Mouse (Mus musculus) frontal cortex, postnatal 36 days (tissue): ENCODE results near the gene Mrtfb.
A peak's percentile ranks its signal among the peaks of the same experiment; 100 is the strongest.

Source experiments
- DNase-seq, 2 experiments: peaks; one replicate each; pipeline ENCODE4 v3.0.0; 2022; ENCODE audit warnings: low spot score in 2 of 2

Gene Mrtfb

DNA sequence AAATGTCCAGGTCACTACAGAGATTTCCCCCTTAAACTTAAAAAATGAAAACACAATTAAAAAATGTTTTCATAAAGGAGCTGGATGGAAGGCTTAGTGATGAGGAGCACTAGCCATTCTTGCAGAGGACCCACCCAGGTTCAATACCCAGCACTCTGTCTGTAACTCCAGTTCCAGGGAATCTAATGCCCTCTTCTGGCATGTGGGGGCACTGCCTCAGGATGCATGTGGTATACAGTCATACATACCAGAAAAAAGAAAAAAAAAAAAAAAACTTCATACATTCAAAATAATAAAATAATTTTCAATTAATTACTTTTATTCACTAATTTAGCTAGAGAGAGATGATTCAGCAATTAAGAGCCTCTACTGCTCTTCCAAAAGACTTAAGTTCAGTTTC, 95.0 kb downstream of the Mrtfb start:
- no peak for DNase-seq

GRCm38 (mm10) chr16:13353927-13354326, 97.6 kb downstream of the Mrtfb start:
- DNase-seq, result no peak

DNA sequence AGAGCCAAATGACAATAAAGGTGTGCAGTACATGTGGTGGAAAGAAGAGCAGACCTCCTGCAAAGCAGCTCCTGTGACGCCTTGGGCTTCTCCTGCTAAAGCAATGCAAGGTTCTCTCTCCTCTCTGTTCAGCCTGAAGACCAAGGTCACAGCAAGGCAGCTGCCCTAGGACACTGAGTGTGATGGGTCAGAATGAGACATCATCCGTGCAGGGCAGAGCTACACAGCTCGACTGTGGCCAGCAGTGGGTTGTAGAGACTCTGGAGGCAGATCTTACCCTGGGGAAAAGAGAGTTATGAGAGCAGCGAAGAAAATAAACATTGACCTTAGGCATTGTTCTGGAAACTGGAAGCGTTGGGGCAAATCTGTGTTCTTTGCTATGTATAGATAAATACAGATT, 98.2 kb downstream of the Mrtfb start:
- no peak for DNase-seq

- peak; percentile 84 to 91 for DNase-seq
Measured at GRCm38 (mm10) chr16:13357806-13358679, 101.8 kb downstream of the Mrtfb start.

DNA sequence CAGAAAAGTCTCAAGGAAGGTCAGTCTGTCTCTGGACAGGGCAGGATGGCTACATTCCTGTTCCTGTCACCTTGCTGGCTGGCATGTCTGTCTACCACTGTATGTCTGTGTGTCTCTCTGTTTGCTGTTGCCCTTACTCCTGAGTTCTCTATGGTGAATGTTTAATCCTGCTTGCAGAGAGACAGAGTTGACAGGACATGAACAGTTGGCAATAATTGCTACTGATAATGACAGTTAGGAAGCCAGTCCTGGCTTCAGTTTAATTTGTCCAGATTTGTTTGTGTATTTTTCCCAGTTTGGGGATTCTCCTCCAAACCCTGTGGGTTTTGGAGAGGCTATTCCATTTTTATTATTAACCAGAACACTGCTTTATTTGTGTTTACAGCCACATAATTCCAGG, 102.5 kb downstream of the Mrtfb start:
- no peak for DNase-seq

DNA sequence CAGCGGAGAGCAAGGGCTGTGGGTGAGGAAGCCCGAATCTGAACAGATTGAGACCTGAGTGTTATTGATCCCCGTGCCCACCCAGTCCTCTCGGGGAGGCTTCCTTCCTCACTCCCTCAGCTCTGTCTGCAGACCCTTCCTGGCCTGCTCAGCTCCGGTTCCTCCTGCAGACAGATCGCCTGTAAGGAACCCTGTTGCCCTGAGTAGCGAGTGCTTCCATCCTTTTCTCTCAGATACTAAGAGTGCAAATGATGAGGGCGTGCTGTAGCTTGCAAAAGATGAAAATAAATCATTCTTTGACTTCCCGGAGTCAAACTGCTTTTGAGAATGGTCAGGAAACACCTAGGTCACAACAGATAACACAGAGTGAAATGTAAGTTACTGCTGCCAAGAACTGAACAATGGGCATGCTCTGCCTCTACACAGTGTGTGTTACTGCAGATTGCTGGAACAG, 103.2 kb downstream of the Mrtfb start:
- DNase-seq, result peak in 1 of 2 experiments; percentile 45

DNA sequence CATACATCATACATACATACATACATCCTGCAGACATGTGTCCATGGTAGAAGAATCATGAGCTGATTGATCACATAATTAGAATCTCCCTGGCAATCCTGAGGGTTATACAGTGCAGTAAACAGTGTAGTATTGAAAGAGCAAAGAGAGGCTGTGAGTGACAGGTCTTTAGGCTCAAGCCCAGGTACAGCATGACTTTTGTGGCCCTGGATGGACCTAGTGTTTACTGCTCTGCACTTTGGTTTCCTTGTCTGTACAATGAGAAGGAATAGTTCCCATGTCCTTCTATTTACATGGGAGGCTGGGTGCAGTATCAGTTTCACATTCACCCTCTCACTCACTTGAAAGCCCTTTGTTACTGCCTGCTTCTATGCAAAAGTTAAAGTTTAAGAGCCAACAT, 103.9 kb downstream of the Mrtfb start:
- DNase-seq, result no peak

DNA sequence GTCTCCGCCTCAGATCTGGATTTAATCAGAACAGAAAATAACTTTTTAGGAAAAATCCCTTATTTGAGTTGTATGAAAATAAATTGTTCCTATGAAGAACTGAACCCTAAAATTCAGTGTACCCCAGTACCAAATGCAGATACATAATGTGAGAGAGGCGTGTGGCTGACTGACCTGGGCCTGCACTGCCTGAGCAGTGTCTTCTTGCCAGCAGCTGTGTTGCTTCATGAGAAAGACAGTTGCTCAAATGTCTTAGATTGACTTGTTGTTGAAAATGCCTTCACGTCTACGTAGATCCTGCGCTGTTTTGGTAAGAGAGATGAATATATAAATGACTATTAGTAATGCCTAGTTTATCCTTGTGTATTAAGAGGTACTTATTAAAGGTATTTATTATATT, 104.6 kb downstream of the Mrtfb start:
- no peak for DNase-seq

GRCm38 (mm10) chr16:13363141-13363540, 106.9 kb downstream of the Mrtfb start:
- no peak for DNase-seq

DNA sequence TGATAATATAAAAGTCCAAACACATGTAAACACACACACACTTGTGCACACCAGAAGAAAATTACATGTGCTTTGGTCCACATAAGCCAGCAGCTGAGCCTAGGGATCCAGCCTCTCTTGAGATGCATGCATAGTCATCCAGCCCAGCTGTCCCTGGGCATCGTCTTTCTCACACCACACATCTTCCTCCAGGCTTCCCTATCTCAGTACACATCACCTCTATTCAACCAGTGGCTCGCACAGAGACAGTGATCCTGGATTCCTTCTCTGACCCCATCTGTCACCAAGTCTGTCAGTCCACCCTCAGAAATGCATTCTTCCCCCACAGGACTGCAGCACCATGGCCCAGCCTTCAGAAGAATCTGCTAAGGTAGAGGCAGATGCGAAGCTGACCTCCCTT, 107.9 kb downstream of the Mrtfb start:
- no peak for DNase-seq

DNA sequence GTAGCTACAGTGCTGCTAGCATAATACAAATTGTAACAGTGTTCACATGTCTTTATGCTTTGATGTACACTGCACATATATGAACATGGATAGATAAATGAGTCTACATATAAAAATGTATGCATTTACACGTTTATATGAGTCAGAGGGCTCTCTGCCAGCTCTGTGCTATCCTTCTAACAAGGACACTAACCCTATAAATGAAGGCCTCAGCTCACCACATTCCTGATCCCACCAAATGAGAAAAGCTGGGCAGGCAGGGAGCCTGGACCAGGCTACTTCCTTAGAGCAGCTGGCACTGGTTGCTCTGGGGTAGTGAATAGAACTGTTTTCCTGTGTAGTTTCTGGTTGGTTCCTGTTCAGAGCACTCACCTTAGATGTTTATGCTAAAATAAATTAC, 110.0 kb downstream of the Mrtfb start:
- DNase-seq, result no peak

DNA sequence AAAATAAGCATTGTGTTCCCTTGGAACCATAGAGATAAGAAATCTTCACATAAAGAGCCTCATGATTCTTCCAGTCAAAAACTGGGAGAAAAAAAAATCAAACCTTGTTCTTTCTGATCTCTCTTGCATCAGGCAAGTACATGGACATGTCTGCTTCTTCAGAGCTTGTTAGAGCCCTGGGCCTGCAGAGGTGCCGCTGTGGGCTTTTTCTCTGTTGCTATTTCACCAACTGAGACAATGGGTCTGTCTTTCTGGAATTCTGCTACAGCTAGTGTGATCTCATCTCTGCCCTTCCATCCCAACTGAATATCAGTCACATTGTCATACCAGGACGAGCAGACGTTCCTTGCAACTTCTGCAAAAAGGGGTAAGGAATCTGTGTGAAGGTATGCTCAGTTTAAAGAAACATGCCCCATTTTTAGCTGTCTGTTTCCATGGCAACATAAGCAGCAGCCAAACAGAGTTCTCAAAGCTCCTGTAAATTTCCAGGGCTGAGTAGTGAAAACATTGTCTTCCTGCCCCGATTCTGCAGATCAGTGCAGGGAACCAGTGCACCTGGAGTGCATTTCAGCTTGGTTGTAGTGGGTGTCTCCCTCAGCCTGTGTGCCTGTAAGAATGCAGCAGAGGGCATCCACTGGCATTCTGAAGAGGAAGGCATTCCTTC, 110.7 kb downstream of the Mrtfb start:
- peak; percentile 60 to 82 for DNase-seq

GRCm38 (mm10) chr16:13367466-13367856, 111.2 kb downstream of the Mrtfb start:
- no peak for DNase-seq

- DNase-seq, result no peak
Measured at GRCm38 (mm10) chr16:13368645-13369044, 112.4 kb downstream of the Mrtfb start.

GRCm38 (mm10) chr16:13371740-13372287, 115.5 kb downstream of the Mrtfb start:
- DNase-seq, result peak; percentile 85

DNA sequence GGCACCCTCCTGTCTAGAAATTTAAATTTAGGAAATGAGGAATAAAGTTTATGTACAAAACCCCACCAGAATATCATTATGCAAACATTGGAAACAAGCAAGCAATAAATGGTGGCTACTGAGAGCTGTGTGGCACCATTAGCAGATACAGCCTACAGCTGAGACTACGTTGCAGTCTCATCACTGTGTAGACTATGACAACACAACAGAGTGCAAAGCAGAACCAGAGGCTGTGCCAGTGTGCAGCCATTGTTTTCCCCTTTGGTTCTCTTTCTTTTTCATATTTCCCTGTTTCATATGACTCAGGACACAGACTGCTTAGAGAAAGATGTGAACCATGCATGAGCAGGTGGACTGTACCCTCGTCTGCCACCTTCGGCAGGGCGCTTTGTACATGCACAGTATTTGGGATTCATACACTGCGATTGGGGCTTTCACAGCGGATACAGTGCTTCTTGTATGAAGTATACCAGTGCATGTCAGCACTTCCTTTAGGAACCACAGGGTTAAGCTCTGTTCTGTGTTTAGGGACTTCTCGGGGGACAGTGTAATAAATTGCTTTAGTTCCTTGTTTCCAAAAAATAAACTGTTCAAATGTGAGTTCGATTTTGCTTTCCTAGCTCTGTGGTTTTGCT, 116.7 kb downstream of the Mrtfb start:
- no peak for DNase-seq

GRCm38 (mm10) chr16:13376947-13377486, 120.7 kb downstream of the Mrtfb start:
- DNase-seq, result no peak

GRCm38 (mm10) chr16:13378157-13378556, 121.9 kb downstream of the Mrtfb start:
- DNase-seq, result no peak

DNA sequence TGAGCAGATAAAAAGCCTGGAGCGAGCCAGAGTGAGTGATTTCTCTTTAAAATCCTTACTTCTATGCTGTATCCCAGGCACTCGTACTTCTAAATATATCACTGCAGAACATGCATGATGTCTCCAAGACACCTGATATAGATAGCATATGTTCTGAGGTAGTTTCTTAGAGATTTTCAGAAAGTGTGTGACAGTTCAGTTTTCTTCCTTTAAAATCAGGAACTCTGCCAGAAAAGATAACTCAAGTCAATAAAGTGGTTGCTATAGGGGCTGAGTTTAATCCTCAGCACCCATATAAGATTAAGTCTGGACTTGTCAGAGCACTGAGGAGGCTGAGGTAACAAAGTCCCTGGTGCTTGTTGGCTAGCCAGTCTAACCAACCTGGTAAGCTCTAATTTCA, 123.6 kb downstream of the Mrtfb start:
- DNase-seq, result no peak

DNA sequence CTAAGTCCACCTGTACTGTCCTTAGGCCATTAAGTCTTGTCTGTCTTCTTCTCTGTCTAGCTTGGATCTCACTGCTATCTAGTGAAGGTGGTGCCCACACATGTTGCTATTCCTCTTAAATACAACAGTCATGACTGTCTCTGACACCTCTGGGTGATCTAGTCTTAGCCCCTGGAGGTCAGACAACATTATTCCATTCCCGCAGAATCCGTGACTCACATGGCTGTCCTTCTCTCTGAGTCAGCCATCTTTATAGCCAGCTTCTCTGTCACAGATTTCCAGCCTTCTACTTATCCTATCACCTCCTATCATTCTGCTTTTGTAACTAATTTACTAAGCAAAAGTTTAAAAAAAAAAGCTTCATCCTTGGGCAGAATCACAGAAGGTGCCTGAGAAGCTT, 125.5 kb downstream of the Mrtfb start:
- no peak for DNase-seq

DNA sequence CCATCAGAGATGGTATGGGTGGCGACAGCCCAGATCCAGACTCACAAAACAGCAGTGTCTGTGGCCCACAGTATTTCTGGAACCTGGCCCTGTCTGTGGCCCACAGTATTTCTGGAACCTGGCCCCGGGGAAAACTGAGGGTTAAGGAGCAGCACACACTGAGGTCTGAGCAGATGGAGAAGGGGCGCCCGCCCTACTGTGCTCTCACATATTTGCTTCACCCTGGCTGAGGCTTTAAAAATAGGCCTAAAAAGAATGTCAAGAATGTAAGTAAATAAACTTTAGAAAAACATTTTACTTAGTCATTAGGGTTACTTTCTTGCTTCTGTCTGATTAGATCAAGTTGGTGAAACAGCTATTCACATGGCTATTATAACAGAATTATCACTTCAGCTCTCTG, 131.0 kb downstream of the Mrtfb start:
- DNase-seq, result no peak

- no peak for DNase-seq
Measured at GRCm38 (mm10) chr16:13400375-13400774, 144.1 kb downstream of the Mrtfb start.
